Mouse (Mus musculus): ENCODE data around the gene Irf2. TPM values are rescaled to one million over a fixed set of nuclear protein-coding genes. Genes with fewer than 3 reads are reported as not detected.

The Irf2 gene
- polyA plus RNA-seq, 1 experiment from 2014 or later = 14.1 TPM

DNA sequence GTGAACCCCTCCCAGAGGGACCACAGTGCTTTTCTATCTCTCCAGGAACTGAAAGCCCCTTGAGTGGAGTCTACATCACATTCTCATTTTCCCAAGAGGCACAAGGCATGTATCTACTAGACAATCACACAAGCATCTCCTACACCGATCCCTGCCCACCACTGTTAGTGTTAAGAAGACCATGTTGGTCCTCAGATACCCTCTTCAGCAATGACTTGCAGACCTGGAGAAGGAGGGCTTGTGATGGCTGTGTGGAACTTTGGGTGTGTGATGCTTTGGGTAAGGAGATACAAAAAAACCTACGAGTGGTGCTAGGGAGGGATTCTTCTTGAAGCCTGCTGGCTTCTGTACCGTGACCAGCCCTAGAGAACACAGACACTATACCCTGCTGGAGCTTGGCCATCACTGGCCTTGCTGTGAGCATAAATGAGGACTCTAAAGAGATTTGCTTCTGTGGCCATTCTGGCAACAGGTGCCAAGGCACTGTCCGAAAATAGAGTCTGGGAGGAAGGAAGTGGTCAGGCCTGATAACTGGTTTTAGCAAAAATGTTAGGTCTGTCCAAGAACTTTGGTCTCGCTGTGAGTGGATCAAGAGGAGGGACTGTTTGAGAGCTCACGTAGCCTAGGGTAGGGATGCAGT lies 110.8 kb downstream of the Irf2 start:
- Histone ChIP-seq H3K4me3 (ENCODE audit: low read depth, low read length) (no peak overlapping the region), H3K27me3 (ENCODE audit: control insufficient read depth, insufficient read depth, low read length) (no peaks in the 10 kb centered on the region), H3K4me2 (ENCODE audit: low read depth) (no peak overlapping the region), H3K27ac (ENCODE audit: low read depth, low read length) (no peak overlapping the region), H3K4me1 (ENCODE audit: control insufficient read depth, insufficient read depth, low read length) (no peaks in the 10 kb centered on the region), H3K9ac (ENCODE audit: low read length) (no peak overlapping the region), H3K9me3 (ENCODE audit: control insufficient read depth, low read length) (no peaks in the 10 kb centered on the region), H3K36me3 (ENCODE audit: control insufficient read depth, insufficient read depth, low read length) (no peaks in the 10 kb centered on the region)
- 92% methylated on average over 6 of the region's 6 CpGs for WGBS
- DNase-seq (ENCODE audit: low spot score) (no peak), ATAC-seq (ENCODE audit: insufficient read depth, low FRiP score, low TSS enrichment) (no peak)

- H3K9me3 ChIP-seq (ENCODE audit: control insufficient read depth, low read length) = no peaks in the 10 kb centered on the region
- H3K27ac ChIP-seq (ENCODE audit: low read depth, low read length) = no peak overlapping the region
- H3K4me3 ChIP-seq (ENCODE audit: low read depth, low read length) = no peak overlapping the region
- H3K9ac ChIP-seq (ENCODE audit: low read length) = no peak overlapping the region
- H3K4me1 ChIP-seq (ENCODE audit: control insufficient read depth, insufficient read depth, low read length) = no peaks in the 10 kb centered on the region
- no peak for ATAC-seq (ENCODE audit: insufficient read depth, low FRiP score, low TSS enrichment)
- DNase-seq (ENCODE audit: low spot score) = no peak
- WGBS = 78% methylated on average over 4 of the region's 4 CpGs
- no peaks in the 10 kb centered on the region for H3K36me3 ChIP-seq (ENCODE audit: control insufficient read depth, insufficient read depth, low read length)
- no peaks in the 10 kb centered on the region for H3K27me3 ChIP-seq (ENCODE audit: control insufficient read depth, insufficient read depth, low read length)
- no peak overlapping the region for H3K4me2 ChIP-seq (ENCODE audit: low read depth)
These were observed 112.0 kb downstream of the Irf2 start for GRCm38 (mm10) chr8:46851560-46851959.

GRCm38 (mm10) chr8:46852377-46852776 lies 112.8 kb downstream of the Irf2 start:
- WGBS = 88% methylated on average over 11 of the region's 11 CpGs
- Histone ChIP-seq H3K4me2 (ENCODE audit: low read depth) (no peak overlapping the region), H3K4me1 (ENCODE audit: control insufficient read depth, insufficient read depth, low read length) (no peaks in the 10 kb centered on the region), H3K27me3 (ENCODE audit: control insufficient read depth, insufficient read depth, low read length) (no peaks in the 10 kb centered on the region), H3K4me3 (ENCODE audit: low read depth, low read length) (no peak overlapping the region), H3K9me3 (ENCODE audit: control insufficient read depth, low read length) (no peaks in the 10 kb centered on the region), H3K36me3 (ENCODE audit: control insufficient read depth, insufficient read depth, low read length) (no peaks in the 10 kb centered on the region), H3K9ac (ENCODE audit: low read length) (no peak overlapping the region), H3K27ac (ENCODE audit: low read depth, low read length) (no peak overlapping the region)
- DNase-seq (ENCODE audit: low spot score) (no peak), ATAC-seq (ENCODE audit: insufficient read depth, low FRiP score, low TSS enrichment) (no peak)

DNA sequence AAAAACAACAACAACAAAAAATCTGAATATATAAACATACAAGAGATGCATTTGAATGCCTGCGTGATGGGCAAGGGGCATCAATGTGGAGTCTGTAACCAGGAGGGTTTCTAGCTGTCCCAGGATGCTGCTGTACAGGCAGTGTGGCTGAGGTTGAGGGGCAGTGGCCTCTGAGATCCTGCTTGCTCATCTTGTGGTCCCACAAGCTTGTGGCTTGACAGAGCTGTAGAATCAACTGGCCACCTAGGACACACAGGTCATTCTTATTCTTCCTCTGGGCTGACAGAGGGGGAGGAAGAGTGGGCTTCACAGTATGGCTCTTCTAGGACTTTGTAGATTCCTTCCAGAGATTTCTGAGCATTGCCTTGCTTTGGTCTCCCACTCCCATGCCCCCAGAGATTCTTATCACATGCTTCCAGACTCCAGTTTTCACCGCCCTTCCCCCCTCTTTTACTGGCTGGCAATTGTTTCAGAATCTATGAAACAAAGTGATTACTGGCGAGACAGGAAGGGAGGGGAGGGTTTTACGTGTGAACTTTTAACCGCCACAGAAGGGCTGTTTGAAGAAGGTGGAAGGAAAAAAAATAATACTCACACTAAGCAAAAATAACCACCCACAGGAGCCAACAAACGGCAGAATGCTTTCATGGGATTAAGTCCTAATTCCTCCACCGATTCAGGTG lies 119.8 kb downstream of the Irf2 start:
- Histone ChIP-seq H3K27ac (ENCODE audit: low read depth, low read length) (no peak overlapping the region), H3K9ac (ENCODE audit: low read length) (no peak overlapping the region)

GRCm38 (mm10) chr8:46859847-46860167 lies 120.3 kb downstream of the Irf2 start:
- no peaks in the 10 kb centered on the region for H3K36me3 ChIP-seq (ENCODE audit: control insufficient read depth, insufficient read depth, low read length)
- H3K4me3 ChIP-seq (ENCODE audit: low read depth, low read length) = no peak overlapping the region
- H3K27ac ChIP-seq (ENCODE audit: low read depth, low read length) = no peak overlapping the region
- no peak overlapping the region for H3K4me2 ChIP-seq (ENCODE audit: low read depth)
- no peak overlapping the region for H3K9ac ChIP-seq (ENCODE audit: low read length)
- H3K27me3 ChIP-seq (ENCODE audit: control insufficient read depth, insufficient read depth, low read length) = no peaks in the 10 kb centered on the region
- H3K4me1 ChIP-seq (ENCODE audit: control insufficient read depth, insufficient read depth, low read length) = no peaks in the 10 kb centered on the region
- H3K9me3 ChIP-seq (ENCODE audit: control insufficient read depth, low read length) = no peaks in the 10 kb centered on the region
- 85% methylated on average over 8 of the region's 8 CpGs for WGBS
- ATAC-seq (ENCODE audit: insufficient read depth, low FRiP score, low TSS enrichment) (no peak), DNase-seq (ENCODE audit: low spot score) (no peak)

More for the DNA sequence above, 119.8 kb downstream of the Irf2 start:
- Histone ChIP-seq H3K27me3 (ENCODE audit: control insufficient read depth, insufficient read depth, low read length) (no peaks in the 10 kb centered on the region), H3K4me3 (ENCODE audit: low read depth, low read length) (no peak overlapping the region), H3K4me2 (ENCODE audit: low read depth) (no peak overlapping the region), H3K36me3 (ENCODE audit: control insufficient read depth, insufficient read depth, low read length) (no peaks in the 10 kb centered on the region), H3K4me1 (ENCODE audit: control insufficient read depth, insufficient read depth, low read length) (no peaks in the 10 kb centered on the region), H3K9me3 (ENCODE audit: control insufficient read depth, low read length) (no peaks in the 10 kb centered on the region)
- ATAC-seq (ENCODE audit: insufficient read depth, low FRiP score, low TSS enrichment) (no peak), DNase-seq (ENCODE audit: low spot score) (no peak)
- WGBS = 71% methylated on average over 7 of the region's 7 CpGs

- no peaks in the 10 kb centered on the region for H3K36me3 ChIP-seq (ENCODE audit: control insufficient read depth, insufficient read depth, low read length)
- H3K4me1 ChIP-seq (ENCODE audit: control insufficient read depth, insufficient read depth, low read length) = no peaks in the 10 kb centered on the region
- ATAC-seq (ENCODE audit: insufficient read depth, low FRiP score, low TSS enrichment) (no peak), DNase-seq (ENCODE audit: low spot score) (no peak)
- H3K9me3 ChIP-seq (ENCODE audit: control insufficient read depth, low read length) = no peaks in the 10 kb centered on the region
- no peak overlapping the region for H3K4me3 ChIP-seq (ENCODE audit: low read depth, low read length)
- H3K27ac ChIP-seq (ENCODE audit: low read depth, low read length) = no peak overlapping the region
- no peak overlapping the region for H3K9ac ChIP-seq (ENCODE audit: low read length)
- H3K27me3 ChIP-seq (ENCODE audit: control insufficient read depth, insufficient read depth, low read length) = no peaks in the 10 kb centered on the region
- H3K4me2 ChIP-seq (ENCODE audit: low read depth) = no peak overlapping the region
- WGBS = 88% methylated on average over 5 of the region's 5 CpGs
These were observed 123.0 kb downstream of the Irf2 start for GRCm38 (mm10) chr8:46862508-46862907.

- no peak for DNase-seq (ENCODE audit: low spot score)
- WGBS = 84% methylated on average over 1 of the region's 1 CpGs
- no peak for ATAC-seq (ENCODE audit: insufficient read depth, low FRiP score, low TSS enrichment)
These were observed 125.9 kb downstream of the Irf2 start for GRCm38 (mm10) chr8:46865428-46865827.

DNA sequence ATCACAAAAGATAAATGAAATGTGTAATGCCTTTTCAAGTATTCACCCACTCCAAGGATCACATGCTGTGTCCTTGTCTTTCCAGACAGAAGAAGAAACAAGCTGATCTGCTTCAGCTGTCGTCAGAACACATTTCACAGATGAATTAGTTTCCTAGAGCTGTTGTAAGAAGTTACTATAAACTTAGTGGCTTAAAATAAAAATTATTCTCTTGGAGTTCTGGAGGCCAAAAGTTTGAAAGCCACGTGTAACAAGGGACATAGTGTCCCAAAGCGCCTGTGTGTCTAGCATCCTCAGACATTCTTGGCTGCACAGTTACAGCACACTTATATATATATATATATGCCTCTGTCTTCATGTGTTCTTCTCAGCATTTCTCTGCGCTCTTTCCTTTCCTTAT lies 127.9 kb downstream of the Irf2 start:
- H3K27ac ChIP-seq (ENCODE audit: low read depth, low read length) = no peak overlapping the region
- H3K4me1 ChIP-seq (ENCODE audit: control insufficient read depth, insufficient read depth, low read length) = no peaks in the 10 kb centered on the region
- 63% methylated on average over 4 of the region's 4 CpGs for WGBS
- no peak overlapping the region for H3K9ac ChIP-seq (ENCODE audit: low read length)
- H3K27me3 ChIP-seq (ENCODE audit: control insufficient read depth, insufficient read depth, low read length) = no peaks in the 10 kb centered on the region
- no peak overlapping the region for H3K4me2 ChIP-seq (ENCODE audit: low read depth)
- H3K9me3 ChIP-seq (ENCODE audit: control insufficient read depth, low read length) = no peaks in the 10 kb centered on the region
- no peaks in the 10 kb centered on the region for H3K36me3 ChIP-seq (ENCODE audit: control insufficient read depth, insufficient read depth, low read length)
- ATAC-seq (ENCODE audit: insufficient read depth, low FRiP score, low TSS enrichment) = no peak
- no peak for DNase-seq (ENCODE audit: low spot score)
- no peak overlapping the region for H3K4me3 ChIP-seq (ENCODE audit: low read depth, low read length)

More at GRCm38 (mm10) chr8:46865428-46865827, 125.9 kb downstream of the Irf2 start:
- Histone ChIP-seq H3K36me3 (ENCODE audit: control insufficient read depth, insufficient read depth, low read length) (no peaks in the 10 kb centered on the region), H3K4me1 (ENCODE audit: control insufficient read depth, insufficient read depth, low read length) (no peaks in the 10 kb centered on the region), H3K27me3 (ENCODE audit: control insufficient read depth, insufficient read depth, low read length) (no peaks in the 10 kb centered on the region), H3K9ac (ENCODE audit: low read length) (no peak overlapping the region), H3K4me3 (ENCODE audit: low read depth, low read length) (no peak overlapping the region), H3K27ac (ENCODE audit: low read depth, low read length) (no peak overlapping the region), H3K4me2 (ENCODE audit: low read depth) (no peak overlapping the region), H3K9me3 (ENCODE audit: control insufficient read depth, low read length) (no peaks in the 10 kb centered on the region)

DNA sequence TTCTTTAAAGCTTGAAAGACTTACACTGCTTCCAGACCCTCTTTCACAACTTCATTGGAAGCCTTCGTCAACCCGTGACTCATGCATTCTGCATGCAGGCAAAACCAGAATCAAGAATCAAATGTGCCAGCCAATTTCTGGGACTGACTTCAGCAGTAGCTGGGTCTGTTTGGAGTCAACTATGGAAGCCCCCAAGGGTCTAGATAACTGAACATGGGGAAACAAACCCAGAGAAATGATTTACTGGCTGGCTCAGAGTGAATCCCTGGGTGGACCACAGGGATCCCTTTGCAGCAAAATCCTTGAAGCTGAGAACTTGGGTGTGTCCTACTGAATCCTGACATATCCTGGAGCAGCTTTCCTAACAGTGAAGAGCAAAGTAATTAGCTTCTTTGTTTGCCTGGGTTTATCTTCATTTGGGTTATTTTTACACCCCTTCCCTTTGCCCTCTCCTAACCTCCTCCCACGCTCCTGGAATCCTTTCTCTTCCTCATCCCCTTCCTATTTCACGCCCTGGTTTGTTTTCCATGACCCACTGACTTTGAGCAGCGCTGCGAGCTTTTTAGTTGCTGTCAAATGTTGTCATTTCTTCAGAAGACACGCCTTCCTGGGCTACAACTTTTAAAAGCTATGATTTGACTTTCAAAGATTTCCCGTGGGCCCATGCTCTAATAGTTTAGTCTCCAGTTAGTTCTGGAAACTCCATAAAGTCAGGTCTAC lies 129.0 kb downstream of the Irf2 start:
- WGBS = 77% methylated on average over 8 of the region's 8 CpGs
- no peak overlapping the region for H3K9ac ChIP-seq (ENCODE audit: low read length)
- H3K9me3 ChIP-seq (ENCODE audit: control insufficient read depth, low read length) = no peaks in the 10 kb centered on the region
- no peaks in the 10 kb centered on the region for H3K27me3 ChIP-seq (ENCODE audit: control insufficient read depth, insufficient read depth, low read length)
- DNase-seq (ENCODE audit: low spot score) (no peak), ATAC-seq (ENCODE audit: insufficient read depth, low FRiP score, low TSS enrichment) (no peak)
- no peak overlapping the region for H3K4me2 ChIP-seq (ENCODE audit: low read depth)
- no peak overlapping the region for H3K27ac ChIP-seq (ENCODE audit: low read depth, low read length)
- no peak overlapping the region for H3K4me3 ChIP-seq (ENCODE audit: low read depth, low read length)
- no peaks in the 10 kb centered on the region for H3K36me3 ChIP-seq (ENCODE audit: control insufficient read depth, insufficient read depth, low read length)
- no peaks in the 10 kb centered on the region for H3K4me1 ChIP-seq (ENCODE audit: control insufficient read depth, insufficient read depth, low read length)

Data from neural tube, embryonic 11.5 days (tissue).